9 mouse cellular contexts compared by ENCODE assay signal in genomic region chr8:111056691-111057293, GRCm38 (mm10). TPM values are rescaled to one million over a fixed set of nuclear protein-coding genes. Genes with fewer than 3 reads are reported as not detected.
DNase-seq lines count a peak whose midpoint lies in the region; ATAC-seq and TF ChIP-seq lines count a peak whose summit lies in the region.
"Had no signal": no experiment of that assay in that cellular context is flagged by ENCODE, and none has a peak within 500 bp of the region (broad histone marks: within the 10 kb centered on the region; RNA-seq: fewer than 3 reads in every experiment).

No protein-coding gene starts in this region.

- ATAC-seq in granulocyte monocyte progenitor cell, adult 5-6 weeks (replicated peaks; ENCODE audit: poor library complexity, severe bottlenecking), result peak; percentile 10
- ATAC-seq in liver, embryonic 12.5 days, result peak; percentile 54

- under 1% methylated on average over 58 of the region's 63 CpGs for WGBS in kidney, adult 2 months
- WGBS in liver, embryonic 12.5 days (ENCODE audit: insufficient replicate concordance), result under 1% methylated on average over 63 of the region's 63 CpGs

- H3K79me2 ChIP-seq in C2C12 (ENCODE audit: control insufficient read depth, insufficient read depth) (peaks cover 25% of the 10 kb centered on the region), myocyte (ENCODE audit: control insufficient read depth, insufficient read depth) (peaks cover 11% of the 10 kb centered on the region)

- H3K4me2 ChIP-seq in liver, embryonic 12.5 days, result peak overlapping the region; percentile 99
- peak overlapping the region; percentile 89 for H3K4me2 ChIP-seq in myocyte (ENCODE audit: low read depth)

- H3K79me3 ChIP-seq in C2C12 (ENCODE audit: low read depth), result peaks cover 11% of the 10 kb centered on the region

- TF ChIP-seq CTCF in C2C12 (IDR thresholded peaks at IDR 0.05; ENCODE audit: control insufficient read depth, insufficient read depth, insufficient read length), result no peak
- no peak for TF ChIP-seq CTCF in kidney, adult 2 months (conservative IDR thresholded peaks at IDR 0.05; ENCODE audit: insufficient read depth, insufficient read length, low read depth, low read length)

- no peak for TF ChIP-seq POLR2A in kidney, adult 2 months (IDR thresholded peaks at IDR 0.05; ENCODE audit: low read depth, low read length)
- TF ChIP-seq POLR2A in myocyte (IDR thresholded peaks at IDR 0.05; ENCODE audit: insufficient read length, low read depth), result peak; percentile 38

- H3K4me1 ChIP-seq in kidney, adult 2 months (ENCODE audit: control insufficient read depth, insufficient read depth, low read length), result peaks cover 4% of the 10 kb centered on the region; the same call in 1 of the 2 replicates
- peaks cover 65% of the 10 kb centered on the region for H3K4me1 ChIP-seq in liver, embryonic 12.5 days

- H3K27me3 ChIP-seq in C2C12 (ENCODE audit: control insufficient read depth, insufficient read depth, insufficient read length) (no peaks in the 10 kb centered on the region), myocyte (ENCODE audit: control insufficient read depth, insufficient read depth, insufficient read length) (no peaks in the 10 kb centered on the region)
- H3K27me3 ChIP-seq in kidney, adult 2 months (replicated peaks; ENCODE audit: control insufficient read depth, insufficient read depth, low read length), result no peaks in the 10 kb centered on the region
- H3K27me3 ChIP-seq in liver, embryonic 12.5 days (replicated peaks), result no peaks in the 10 kb centered on the region

- peak overlapping the region; percentile 72; the same call in 1 of the 2 replicates for H3K27ac ChIP-seq in kidney, adult 2 months (ENCODE audit: insufficient read depth, low read depth, low read length)
- H3K27ac ChIP-seq in liver, embryonic 12.5 days, result peak overlapping the region; percentile 85

- peak overlapping the region; percentile 95 for H3K9ac ChIP-seq in liver, embryonic 12.5 days

- H3K4me3 ChIP-seq in C2C12 (ENCODE audit: insufficient read depth, poor library complexity, severe bottlenecking) (peak overlapping the region; percentile 86), myocyte (peak overlapping the region; percentile 27)
- peak overlapping the region; percentile 99 for H3K4me3 ChIP-seq in kidney, adult 2 months (ENCODE audit: insufficient read depth, low read depth, low read length)
- H3K4me3 ChIP-seq in liver, embryonic 12.5 days, result peak overlapping the region; percentile 77

- H3K9me3 ChIP-seq in liver, embryonic 12.5 days (replicated peaks), result no peaks in the 10 kb centered on the region

- peaks cover 56% of the 10 kb centered on the region for H3K36me3 ChIP-seq in C2C12 (ENCODE audit: control insufficient read depth, insufficient read depth)
- H3K36me3 ChIP-seq in kidney, adult 2 months (ENCODE audit: control insufficient read depth, insufficient read depth, low read length), result no peaks in the 10 kb centered on the region; the same call in 1 of the 2 replicates
- peaks cover 52% of the 10 kb centered on the region for H3K36me3 ChIP-seq in liver, embryonic 12.5 days
- H3K36me3 ChIP-seq in myocyte (ENCODE audit: control insufficient read depth, insufficient read depth), result peaks cover 31% of the 10 kb centered on the region

- H3ac ChIP-seq in C2C12 (ENCODE audit: control insufficient read depth, insufficient read length, low read depth) (peak overlapping the region; percentile 96), myocyte (ENCODE audit: control insufficient read depth, insufficient read length) (peak overlapping the region; percentile 88)

- peak; percentile 80 for DNase-seq in MN1 (ENCODE audit: low spot score)
- DNase-seq in cerebellum, postnatal 10 days, result peak; percentile 65 to 66
- peak; percentile 62 for DNase-seq in kidney, adult 2 months
- DNase-seq in natural killer cell, adult 2 months (ENCODE audit: low spot score in 2 of 2), result no peak

TF ChIP-seq in C2C12, 6 proteins besides CTCF, POLR2A, EP300 and RAD21:
- TF ChIP-seq USF1 (IDR thresholded peaks at IDR 0.05; ENCODE audit: low read depth), result no peak
- no peak for TF ChIP-seq FOSL1 (IDR thresholded peaks at IDR 0.05; ENCODE audit: insufficient read depth, low read length, poor library complexity, severe bottlenecking)
- TF ChIP-seq MYOG (IDR thresholded peaks at IDR 0.05; ENCODE audit: control insufficient read depth, extremely low read depth, insufficient read length), result no peak

TF ChIP-seq in myocyte, 11 proteins besides CTCF, POLR2A, EP300 and RAD21:
- TF ChIP-seq MYOD1 (IDR thresholded peaks at IDR 0.05; ENCODE audit: control insufficient read depth in 1 of 3, insufficient read length in 2 of 3, low read depth in 2 of 3) (peak in 1 of 3 experiments; percentile 11), POLR2AphosphoS2 (IDR thresholded peaks at IDR 0.05; ENCODE audit: insufficient read length, low read depth) (no peak)

RNA-seq across cellular contexts. Expression of gene Exosc6, which starts 0.7 kb away (rescaled TPM):
- 11.4 TPM for polyA plus RNA-seq in C2C12 (2012; fragmentation: generic; extraction: Trizol)
- total RNA-seq in granulocyte monocyte progenitor cell, adult 5-6 weeks (2014; fragmentation: Nextera tagmentation), result 11.5 and 12.5 TPM in 2 replicates
- total RNA-seq in granulocyte monocyte progenitor cell, adult 5-6 weeks (2017), result 31.8 and 32.7 TPM in 2 replicates
- 1.8 TPM in 1 of 2 replicates, not detected in the other for polyA plus RNA-seq in kidney, adult 2 months (2012; rRNA removed)
- 23.2 and 25.6 TPM in 2 replicates for polyA plus RNA-seq in liver, embryonic 12.5 days (2016; fragmentation: Nextera tagmentation; extraction: Ambion mirVana)
- not detected for polyA plus RNA-seq in myocyte (2012; fragmentation: generic; extraction: Trizol)
- polyA plus RNA-seq: gonadal fat pad, adult 2 months had no signal

RNA-seq across cellular contexts. Expression of gene Aars, which starts 23.8 kb away (rescaled TPM):
- polyA plus RNA-seq in C2C12 (2012; fragmentation: generic; extraction: Trizol), result 152 TPM
- 30.7 and 40.0 TPM in 2 replicates for total RNA-seq in granulocyte monocyte progenitor cell, adult 5-6 weeks (2014; fragmentation: Nextera tagmentation)
- total RNA-seq in granulocyte monocyte progenitor cell, adult 5-6 weeks (2017), result 44.4 and 45.5 TPM in 2 replicates
- polyA plus RNA-seq in kidney, adult 2 months (2012; rRNA removed), result 35.9 and 36.3 TPM in 2 replicates
- 82.8 and 84.2 TPM in 2 replicates for polyA plus RNA-seq in liver, embryonic 12.5 days (2016; fragmentation: Nextera tagmentation; extraction: Ambion mirVana)
- polyA plus RNA-seq in myocyte (2012; fragmentation: generic; extraction: Trizol), result 340 TPM

RNA-seq across cellular contexts. Expression of gene Ddx19b, which starts 25.2 kb away (rescaled TPM):
- polyA plus RNA-seq in C2C12 (2012; fragmentation: generic; extraction: Trizol) (5.6 TPM), myocyte (2012; fragmentation: generic; extraction: Trizol) (5.9 TPM)
- 7.8 and 22.1 TPM in 2 replicates for total RNA-seq in granulocyte monocyte progenitor cell, adult 5-6 weeks (2014; fragmentation: Nextera tagmentation)
- total RNA-seq in granulocyte monocyte progenitor cell, adult 5-6 weeks (2017), result 13.5 and 16.9 TPM in 2 replicates
- 2.7 and 3.1 TPM in 2 replicates for polyA plus RNA-seq in kidney, adult 2 months (2012; rRNA removed)
- 4.5 and 4.9 TPM in 2 replicates for polyA plus RNA-seq in liver, embryonic 12.5 days (2016; fragmentation: Nextera tagmentation; extraction: Ambion mirVana)

RNA-seq across cellular contexts. Expression of gene Clec18a, which starts 35.4 kb away (rescaled TPM):
- polyA plus RNA-seq in C2C12 (2012; fragmentation: generic; extraction: Trizol), result not detected
- not detected in 2 replicates for total RNA-seq in granulocyte monocyte progenitor cell, adult 5-6 weeks (2014; fragmentation: Nextera tagmentation)
- total RNA-seq in granulocyte monocyte progenitor cell, adult 5-6 weeks (2017), result 0.13 TPM in 1 of 2 replicates, not detected in the other
- polyA plus RNA-seq in kidney, adult 2 months (2012; rRNA removed), result 0.88 and 1.5 TPM in 2 replicates
- not detected in 2 replicates for polyA plus RNA-seq in liver, embryonic 12.5 days (2016; fragmentation: Nextera tagmentation; extraction: Ambion mirVana)
- polyA plus RNA-seq in myocyte (2012; fragmentation: generic; extraction: Trizol), result 1.2 TPM

RNA-seq across cellular contexts. Expression of gene Pdpr, which starts 37.6 kb away (rescaled TPM):
- 5.2 TPM for polyA plus RNA-seq in C2C12 (2012; fragmentation: generic; extraction: Trizol)
- total RNA-seq in granulocyte monocyte progenitor cell, adult 5-6 weeks (2014; fragmentation: Nextera tagmentation), result 11.5 and 15.4 TPM in 2 replicates
- total RNA-seq in granulocyte monocyte progenitor cell, adult 5-6 weeks (2017), result 16.9 and 18.5 TPM in 2 replicates
- polyA plus RNA-seq in kidney, adult 2 months (2012; rRNA removed), result 21.5 and 26.1 TPM in 2 replicates
- 5.1 and 5.5 TPM in 2 replicates for polyA plus RNA-seq in liver, embryonic 12.5 days (2016; fragmentation: Nextera tagmentation; extraction: Ambion mirVana)
- 8.6 TPM for polyA plus RNA-seq in myocyte (2012; fragmentation: generic; extraction: Trizol)

Comparison
In these comparisons a context has a peak if more than half of its experiments do, and no peak if none do; other contexts are left out.
1. H3K4me3 ChIP-seq: peak in every context shown above with its lines; median percentile 99 in kidney, adult 2 months; 86 in C2C12; 77 in liver, embryonic 12.5 days; 27 in myocyte.
2. DNase-seq: peak in MN1 (single experiment), cerebellum, postnatal 10 days (2 of 2) and kidney, adult 2 months (single experiment); none in natural killer cell, adult 2 months (0 of 2).